Mouse (Mus musculus) CH12.LX (cell line): Measurements from ENCODE around the gene Rmi2. TPM values are rescaled to one million over a fixed set of nuclear protein-coding genes. Genes with fewer than 3 reads are reported as not detected.

Experiments used
- DNase-seq: peaks from one replicate; pipeline ENCODE4 v3.0.0-alpha.2; 2013; ENCODE audit errors: extremely low read depth
- H3K27ac ChIP-seq: 2 replicates; pipeline ENCODE4 v1.5.1; 2012; ENCODE audit warnings: low read depth, mild to moderate bottlenecking, control low read depth, moderate library complexity; ENCODE audit not compliant: insufficient read depth
- H3K27me3 ChIP-seq: replicated peaks from 2 replicates; pipeline ENCODE3; 2012; ENCODE audit warnings: inconsistent platforms
- H3K36me3 ChIP-seq, 2 experiments: replicated peaks in 1 of 2; 2 replicates each; pipeline versions ENCODE3 to v1.6.1; 2012; ENCODE audit warnings: inconsistent platforms in 1 of 2, low read length in 1 of 2, mild to moderate bottlenecking in 1 of 2, mixed read lengths in 1 of 2, moderate library complexity in 1 of 2; ENCODE audit not compliant: control insufficient read depth in 1 of 2, insufficient read depth in 1 of 2
- H3K4me1 ChIP-seq, 2 experiments: 2 replicates each; pipeline ENCODE4 v1.6.1; 2012; ENCODE audit warnings: inconsistent platforms in 1 of 2, moderate library complexity in 1 of 2; ENCODE audit not compliant: insufficient read depth in 2 of 2, control insufficient read depth in 1 of 2
- H3K4me2 ChIP-seq: 2 replicates; pipeline ENCODE4 v1.6.1; 2012; ENCODE audit warnings: low read depth, mild to moderate bottlenecking, control low read depth; ENCODE audit not compliant: poor library complexity, insufficient read depth, severe bottlenecking
- H3K4me3 ChIP-seq, 3 experiments: fragments of 150-350 bp in 1 of 3; sonication (generic) in 1 of 3; replicated peaks in 1 of 3; 2 replicates each; pipeline versions ENCODE3 to v1.5.1; 2011 to 2012; ENCODE audit warnings: low read depth in 2 of 3, low read length in 2 of 3, mild to moderate bottlenecking in 2 of 3, moderate library complexity in 2 of 3, control low read depth in 1 of 3, improper control_type of control experiment in 1 of 3, inconsistent platforms in 1 of 3, mixed read lengths in 1 of 3; ENCODE audit not compliant: poor library complexity in 1 of 3
- H3K79me2 ChIP-seq: replicated peaks from 2 replicates; pipeline ENCODE4 v1.6.1; 2012; ENCODE audit warnings: mild to moderate bottlenecking, moderate library complexity; ENCODE audit not compliant: control insufficient read depth, poor library complexity, insufficient read depth, severe bottlenecking; ENCODE audit errors: extremely low read depth
- H3K9ac ChIP-seq: 2 replicates; pipeline ENCODE4 v1.6.1; 2012; ENCODE audit warnings: low read depth, mild to moderate bottlenecking, control low read depth, moderate library complexity; ENCODE audit not compliant: insufficient read depth
- H3K9me3 ChIP-seq: replicated peaks from 2 replicates; pipeline ENCODE3; 2012; ENCODE audit warnings: low read length, inconsistent platforms, mixed read lengths
- BHLHE40 ChIP-seq: IDR thresholded peaks from 2 replicates; pipeline ENCODE4 v1.6.1; 2011; ENCODE audit warnings: mild to moderate bottlenecking, low read depth, low read length, improper control_type of control experiment
- CHD1 ChIP-seq: IDR thresholded peaks from 2 replicates; pipeline ENCODE4 v1.6.1; 2012; ENCODE audit warnings: low read depth, low read length, improper control_type of control experiment, inconsistent platforms
- CTCF ChIP-seq, 2 experiments: IDR thresholded peaks in 1 of 2; conservative IDR thresholded peaks in 1 of 2; 2 replicates each; pipeline ENCODE4 v1.5.1; 2011 to 2012; ENCODE audit warnings: low read depth in 2 of 2, low read length in 2 of 2, improper control_type of control experiment in 1 of 2, inconsistent platforms in 1 of 2, mild to moderate bottlenecking in 1 of 2, moderate library complexity in 1 of 2
- E2F4 ChIP-seq: IDR thresholded peaks from 2 replicates; pipeline ENCODE4 v1.6.1; 2011; ENCODE audit warnings: low read depth, low read length, improper control_type of control experiment; ENCODE audit not compliant: insufficient replicate concordance
- EP300 ChIP-seq: IDR thresholded peaks from 2 replicates; pipeline ENCODE4 v1.6.1; 2011; ENCODE audit warnings: low read length, improper control_type of control experiment
- ETS1 ChIP-seq: conservative IDR thresholded peaks from 2 replicates; pipeline ENCODE4 v1.6.1; 2012; ENCODE audit warnings: low read depth, mild to moderate bottlenecking, inconsistent platforms, low read length, improper control_type of control experiment, moderate library complexity
- HCFC1 ChIP-seq: IDR thresholded peaks from 2 replicates; pipeline ENCODE4 v1.6.1; 2012; ENCODE audit warnings: low read depth, mild to moderate bottlenecking, inconsistent platforms, low read length, improper control_type of control experiment
- IRF4 ChIP-seq: IDR thresholded peaks from 2 replicates; pipeline ENCODE4 v1.6.1; 2014; ENCODE audit warnings: low read depth, mild to moderate bottlenecking, inconsistent platforms, low read length, improper control_type of control experiment
- JUN ChIP-seq: IDR thresholded peaks from 2 replicates; pipeline ENCODE4 v1.6.1; 2011; ENCODE audit warnings: low read depth, mild to moderate bottlenecking, low read length, improper control_type of control experiment, moderate library complexity; ENCODE audit not compliant: insufficient read depth
- JUND ChIP-seq: conservative IDR thresholded peaks from 2 replicates; pipeline ENCODE4 v1.6.1; 2011; ENCODE audit warnings: low read depth, low read length, improper control_type of control experiment
- KAT2A ChIP-seq: IDR thresholded peaks from 2 replicates; pipeline ENCODE4 v1.6.1; 2012; ENCODE audit warnings: low read length, improper control_type of control experiment, inconsistent platforms; ENCODE audit not compliant: insufficient replicate concordance
- MAFK ChIP-seq: IDR thresholded peaks from 2 replicates; pipeline ENCODE4 v1.6.1; 2011; ENCODE audit warnings: low read length, improper control_type of control experiment; ENCODE audit not compliant: insufficient replicate concordance
- MYC ChIP-seq: IDR thresholded peaks from 2 replicates; pipeline ENCODE4 v1.6.1; 2011; ENCODE audit warnings: low read depth, mild to moderate bottlenecking, improper control_type of control experiment, low read length
- PAX5 ChIP-seq: IDR thresholded peaks from 2 replicates; pipeline ENCODE4 v1.6.1; 2012; ENCODE audit warnings: low read length, inconsistent platforms, mixed read lengths
- TCF12 ChIP-seq: IDR thresholded peaks from 2 replicates; pipeline ENCODE4 v1.6.1; 2014; ENCODE audit warnings: low read depth, mild to moderate bottlenecking, inconsistent platforms, low read length, improper control_type of control experiment
- UBTF ChIP-seq: IDR thresholded peaks from 2 replicates; pipeline ENCODE4 v1.6.1; 2012; ENCODE audit warnings: low read depth, mild to moderate bottlenecking, inconsistent platforms, low read length, improper control_type of control experiment, moderate library complexity
- USF2 ChIP-seq: conservative IDR thresholded peaks from 2 replicates; pipeline ENCODE4 v1.6.1; 2011; ENCODE audit warnings: low read depth, low read length, improper control_type of control experiment
- ZC3H11A ChIP-seq: IDR thresholded peaks from 2 replicates; pipeline ENCODE4 v1.6.1; 2012; ENCODE audit warnings: low read depth, mild to moderate bottlenecking, inconsistent platforms, low read length, improper control_type of control experiment
- dilution Hi-C: fragments of 300-500 bp; cut with MboI; formaldehyde crosslinking; loops from 2 replicates; pipeline ENCODE4 v1.14.3; 2020; ENCODE audit warnings: low sequenced_read_pairs; ENCODE audit not compliant: extremely low pct_unique_long_range_greater_than_20kb, extremely low pct_ligation_motif_present
- in situ Hi-C: fragments of 300-500 bp; cut with MboI; formaldehyde crosslinking; loops from 3 replicates; pipeline ENCODE4 v1.14.3; 2019; ENCODE audit warnings: low sequenced_read_pairs, low pct_ligation_motif_present, low pct_unique_long_range_greater_than_20kb, mixed read lengths
- polyA plus RNA-seq: library from polyadenylated mRNA; unstranded; fragments of >175 nt; gene quantifications from 2 replicates; pipeline ENCODE4 v1.2.1, GENCODE M21; 2012; ENCODE audit warnings: low read depth; ENCODE audit not compliant: insufficient read length
- total RNA-seq, 2 experiments: library from RNA; depleted of rRNA; stranded (reverse); fragments of 300-350 nt in 1 of 2; fragments of >200 nt in 1 of 2; gene quantifications; 2 replicates each; pipeline ENCODE4 v1.2.3; 2012 to 2014

The Rmi2 gene
- total and polyA plus RNA-seq, 3 experiments: 6.8 to 13.8 (median 9.3) TPM

DNA sequence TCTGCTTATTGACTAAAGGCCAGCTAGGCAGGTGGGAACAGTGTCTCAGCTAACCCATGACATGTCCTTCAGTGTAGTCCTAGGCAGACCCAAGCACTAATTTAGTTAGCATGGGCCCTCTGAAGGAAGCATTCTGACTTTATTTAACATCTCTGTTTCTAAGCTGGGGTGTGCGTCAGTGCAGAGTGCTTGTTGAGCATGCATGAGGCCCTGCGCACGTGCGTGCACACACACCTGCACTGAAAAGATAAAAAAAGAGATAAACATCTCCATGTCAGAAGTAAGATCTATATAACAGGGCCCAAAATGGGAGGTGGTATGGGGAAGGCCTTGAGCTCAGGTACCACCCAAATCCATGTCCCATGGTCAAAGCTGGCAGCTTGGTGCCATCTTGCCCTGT, 80.2 kb downstream of the Rmi2 start:
- Histone ChIP-seq H3K36me3 (no peaks in the 10 kb centered on the region), H3K4me3 (no peak overlapping the region)
- DNase-seq: no peak
- TF ChIP-seq IRF4: no peak
- no peak for TF ChIP-seq UBTF
- TF ChIP-seq JUN: no peak
- TF ChIP-seq E2F4: no peak
- no peak for TF ChIP-seq CTCF (conservative IDR thresholded peaks at IDR 0.05 in 1 of 2, IDR thresholded peaks at IDR 0.05 in 1 of 2; ENCODE audit: low read depth in 2 of 2, low read length in 2 of 2)
- no peak for TF ChIP-seq PAX5
- TF ChIP-seq MAFK: no peak
- TF ChIP-seq BHLHE40: no peak
- no peak for TF ChIP-seq HCFC1
- no peak for TF ChIP-seq MYC
- no peak for TF ChIP-seq JUND
- TF ChIP-seq, all 38 proteins: peak for 0
- Histone ChIP-seq H3K9me3 (no peaks in the 10 kb centered on the region), H3K4me2 (no peak overlapping the region), H3K4me1 (no peaks in the 10 kb centered on the region), H3K79me2 (no peaks in the 10 kb centered on the region), H3K27me3 (no peaks in the 10 kb centered on the region), H3K27ac (no peak overlapping the region), H3K9ac (no peak overlapping the region)
- dilution Hi-C loops: no loop called here
- in situ Hi-C loops: no loop called here

DNA sequence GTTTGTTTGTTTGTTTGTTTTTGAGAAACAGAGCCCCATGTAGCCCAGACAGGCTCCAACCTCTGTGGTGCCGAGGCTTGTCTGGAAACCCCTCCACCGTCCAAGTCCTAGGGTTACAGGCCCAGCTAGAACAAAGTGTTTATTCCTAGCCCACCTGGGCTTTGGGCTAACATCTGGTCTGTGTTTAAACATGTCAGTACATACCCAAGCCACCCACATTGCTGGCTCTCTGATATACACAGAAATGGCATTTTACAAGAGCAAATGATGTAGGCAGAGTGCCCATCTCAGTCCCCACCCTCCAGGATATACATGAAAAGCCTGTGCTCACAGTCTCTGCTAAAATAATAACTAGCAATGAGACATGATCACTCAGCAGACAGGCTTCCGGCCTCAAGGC, 81.4 kb downstream of the Rmi2 start:
- Histone ChIP-seq H3K27ac (no peak overlapping the region), H3K9ac (no peak overlapping the region), H3K4me3 (no peak overlapping the region), H3K27me3 (no peaks in the 10 kb centered on the region), H3K4me2 (no peak overlapping the region), H3K4me1 (no peaks in the 10 kb centered on the region), H3K9me3 (no peaks in the 10 kb centered on the region), H3K79me2 (no peaks in the 10 kb centered on the region), H3K36me3 (no peaks in the 10 kb centered on the region)
- dilution Hi-C loops (no loop called here), in situ Hi-C loops (no loop called here)
- no peak for DNase-seq
- no peak for TF ChIP-seq IRF4
- TF ChIP-seq ZC3H11A: no peak
- no peak for TF ChIP-seq KAT2A
- TF ChIP-seq ETS1: no peak
- no peak for TF ChIP-seq TCF12
- no peak for TF ChIP-seq MAFK
- no peak for TF ChIP-seq EP300
- TF ChIP-seq CHD1: no peak
- no peak for TF ChIP-seq USF2
- TF ChIP-seq E2F4: no peak
